Mouse (Mus musculus) liver, embryonic 11.5 days (tissue): ENCODE measurements around the gene Trappc2l. TPM values are rescaled to one million over a fixed set of nuclear protein-coding genes. Genes with fewer than 3 reads are reported as not detected.

Experiments used
- ATAC-seq: fragments of 200-750 bp; cut with Nextera tagmentation; replicated peaks from 2 replicates; pipeline ENCODE4 v1.8.0; 2017; ENCODE audit warnings: moderate number of reproducible peaks, mild to moderate bottlenecking, moderate TSS enrichment, moderate library complexity; ENCODE audit not compliant: low FRiP score
- DNase-seq: peaks from one replicate; pipeline ENCODE4 v3.0.0-alpha.2; 2017; ENCODE audit warnings: low spot score
- H3K27ac ChIP-seq: fragments of 300-500 bp; sonication (generic); 2 replicates; pipeline ENCODE4 v1.5.1; 2014; ENCODE audit warnings: mild to moderate bottlenecking, low read depth, low read length, control low read depth
- H3K27me3 ChIP-seq: fragments of 300-500 bp; sonication (generic); replicated peaks from 2 replicates; pipeline ENCODE4 v1.6.1; 2014; ENCODE audit warnings: low read length, mixed read lengths; ENCODE audit not compliant: control insufficient read depth, insufficient read depth
- H3K36me3 ChIP-seq: fragments of 300-500 bp; sonication (generic); 2 replicates; pipeline ENCODE4 v1.6.1; 2014; ENCODE audit warnings: mild to moderate bottlenecking, low read length, moderate library complexity, mixed read lengths; ENCODE audit not compliant: control insufficient read depth, insufficient read depth
- H3K4me1 ChIP-seq: fragments of 300-500 bp; sonication (generic); replicated peaks from 2 replicates; pipeline ENCODE4 v1.6.1; 2014; ENCODE audit warnings: low read length, mixed read lengths; ENCODE audit not compliant: control insufficient read depth, insufficient read depth
- H3K4me2 ChIP-seq: fragments of 300-500 bp; sonication (generic); 2 replicates; pipeline ENCODE4 v1.6.1; 2014; ENCODE audit warnings: mild to moderate bottlenecking, control low read depth, moderate library complexity
- H3K4me3 ChIP-seq: fragments of 300-500 bp; sonication (generic); 2 replicates; pipeline ENCODE4 v1.5.1; 2014; ENCODE audit warnings: low read depth, low read length, control low read depth
- H3K9ac ChIP-seq: fragments of 300-500 bp; sonication (generic); 2 replicates; pipeline ENCODE4 v1.6.1; 2014; ENCODE audit warnings: low read depth, low read length, control low read depth
- H3K9me3 ChIP-seq: fragments of 300-500 bp; sonication (generic); 2 replicates; pipeline ENCODE4 v1.6.1; 2016; ENCODE audit warnings: low read length, inconsistent platforms, mixed read lengths; ENCODE audit not compliant: control insufficient read depth
- WGBS: fragments of 180-500 bp; shearing (Covaris S2); extraction: QIAGEN DNeasy Blood & Tissue Kit; methylation state at CpG from one replicate; pipeline ENCODE4 v1.1.7; 2014; 5-methylcytosine and 5-hydroxymethylcytosine counted together
- polyA plus RNA-seq: library from polyadenylated mRNA; unstranded; fragments of >200 nt; fragmentation: Nextera tagmentation; extraction: Ambion mirVana; gene quantifications from 2 replicates; pipeline ENCODE4 v1.2.1, GENCODE M21; 2014

The Trappc2l gene
- polyA plus RNA-seq, 1 experiment from 2014 or later = 44.6 TPM

GRCm38 (mm10) chr8:122651326-122651921 lies 40.0 kb downstream of the Trappc2l start:
- Histone ChIP-seq H3K27ac (no peak overlapping the region), H3K36me3 (peaks cover 14% of the 10 kb centered on the region), H3K27me3 (no peaks in the 10 kb centered on the region), H3K9ac (no peak overlapping the region), H3K4me1 (no peaks in the 10 kb centered on the region), H3K4me2 (no peak overlapping the region), H3K9me3 (no peaks in the 10 kb centered on the region), H3K4me3 (no peak overlapping the region)
- WGBS = 83% methylated on average over 16 of the region's 16 CpGs
- ATAC-seq (no peak), DNase-seq (no peak)

GRCm38 (mm10) chr8:122652643-122653042 lies 41.2 kb downstream of the Trappc2l start:
- WGBS = 63% methylated on average over 6 of the region's 6 CpGs
- Histone ChIP-seq H3K9me3 (no peaks in the 10 kb centered on the region), H3K4me1 (no peaks in the 10 kb centered on the region), H3K9ac (no peak overlapping the region), H3K4me3 (no peak overlapping the region), H3K27ac (no peak overlapping the region), H3K4me2 (no peak overlapping the region), H3K27me3 (no peaks in the 10 kb centered on the region), H3K36me3 (peaks cover 10% of the 10 kb centered on the region)
- no peak for ATAC-seq
- no peak for DNase-seq

GRCm38 (mm10) chr8:122654768-122655167 lies 43.3 kb downstream of the Trappc2l start:
- no peak overlapping the region for H3K27ac ChIP-seq

GRCm38 (mm10) chr8:122656056-122656999 lies 44.9 kb downstream of the Trappc2l start:
- 72% methylated on average over 13 of the region's 13 CpGs for WGBS
- H3K4me3 ChIP-seq = no peak overlapping the region
- ATAC-seq = no peak
- no peaks in the 10 kb centered on the region for H3K27me3 ChIP-seq
- no peak overlapping the region for H3K4me2 ChIP-seq
- H3K9me3 ChIP-seq = no peaks in the 10 kb centered on the region
- DNase-seq = no peak
- H3K4me1 ChIP-seq = peaks cover 6% of the 10 kb centered on the region
- H3K9ac ChIP-seq = no peak overlapping the region
- H3K36me3 ChIP-seq = no peaks in the 10 kb centered on the region; the same call in 1 of the 2 replicates
- H3K27ac ChIP-seq = no peak overlapping the region

More at GRCm38 (mm10) chr8:122654768-122655167, 43.3 kb downstream of the Trappc2l start:
- DNase-seq (no peak), ATAC-seq (no peak)
- Histone ChIP-seq H3K9me3 (no peaks in the 10 kb centered on the region), H3K4me1 (peaks cover 5% of the 10 kb centered on the region; the same call in 1 of the 2 replicates), H3K4me3 (no peak overlapping the region), H3K27me3 (no peaks in the 10 kb centered on the region), H3K9ac (no peak overlapping the region), H3K36me3 (no peaks in the 10 kb centered on the region; the same call in 1 of the 2 replicates), H3K4me2 (no peak overlapping the region)
- 70% methylated on average over 7 of the region's 7 CpGs for WGBS

GRCm38 (mm10) chr8:122658149-122658806 lies 46.8 kb downstream of the Trappc2l start:
- no peak overlapping the region for H3K4me2 ChIP-seq
- ATAC-seq (no peak), DNase-seq (no peak)
- H3K27me3 ChIP-seq = no peaks in the 10 kb centered on the region
- 73% methylated on average over 10 of the region's 10 CpGs for WGBS
- H3K4me1 ChIP-seq = peaks cover 12% of the 10 kb centered on the region
- no peak overlapping the region for H3K9ac ChIP-seq
- no peaks in the 10 kb centered on the region for H3K9me3 ChIP-seq
- no peak overlapping the region for H3K27ac ChIP-seq
- no peaks in the 10 kb centered on the region; the same call in 1 of the 2 replicates for H3K36me3 ChIP-seq
- H3K4me3 ChIP-seq = no peak overlapping the region

- Histone ChIP-seq H3K4me3 (no peak overlapping the region), H3K4me2 (no peak overlapping the region), H3K9me3 (no peaks in the 10 kb centered on the region), H3K27me3 (no peaks in the 10 kb centered on the region), H3K36me3 (no peaks in the 10 kb centered on the region; the same call in 1 of the 2 replicates), H3K27ac (no peak overlapping the region), H3K9ac (no peak overlapping the region), H3K4me1 (peaks cover 12% of the 10 kb centered on the region)
- ATAC-seq (no peak), DNase-seq (no peak)
- 78% methylated on average over 9 of the region's 9 CpGs for WGBS
Measured at GRCm38 (mm10) chr8:122658807-122659160, 47.3 kb downstream of the Trappc2l start.

GRCm38 (mm10) chr8:122660022-122660421 lies 48.6 kb downstream of the Trappc2l start:
- H3K4me1 ChIP-seq = peaks cover 16% of the 10 kb centered on the region
- 60% methylated on average over 2 of the region's 2 CpGs for WGBS
- H3K27me3 ChIP-seq = no peaks in the 10 kb centered on the region
- no peak overlapping the region for H3K9ac ChIP-seq
- H3K36me3 ChIP-seq = no peaks in the 10 kb centered on the region; the same call in 1 of the 2 replicates
- no peak overlapping the region for H3K27ac ChIP-seq
- no peaks in the 10 kb centered on the region for H3K9me3 ChIP-seq
- no peak overlapping the region for H3K4me3 ChIP-seq
- no peak overlapping the region for H3K4me2 ChIP-seq
- DNase-seq (no peak), ATAC-seq (no peak)

- Histone ChIP-seq H3K4me2 (no peak overlapping the region), H3K27me3 (no peaks in the 10 kb centered on the region), H3K27ac (peak overlapping the region; percentile 49), H3K9ac (no peak overlapping the region), H3K4me3 (no peak overlapping the region), H3K36me3 (no peaks in the 10 kb centered on the region; the same call in 1 of the 2 replicates), H3K9me3 (no peaks in the 10 kb centered on the region), H3K4me1 (peaks cover 26% of the 10 kb centered on the region)
- 54% methylated on average over 7 of the region's 7 CpGs for WGBS
- ATAC-seq (no peak), DNase-seq (no peak)
Measured at GRCm38 (mm10) chr8:122661138-122661537, 49.7 kb downstream of the Trappc2l start.
